Mouse (Mus musculus): Measurements from ENCODE around the gene Mast1. TPM values are rescaled to one million over a fixed set of nuclear protein-coding genes. Genes with fewer than 3 reads are reported as not detected.

Mast1 gene
- polyA plus RNA-seq, 1 experiment from 2014 or later, result 0.35 TPM

DNA sequence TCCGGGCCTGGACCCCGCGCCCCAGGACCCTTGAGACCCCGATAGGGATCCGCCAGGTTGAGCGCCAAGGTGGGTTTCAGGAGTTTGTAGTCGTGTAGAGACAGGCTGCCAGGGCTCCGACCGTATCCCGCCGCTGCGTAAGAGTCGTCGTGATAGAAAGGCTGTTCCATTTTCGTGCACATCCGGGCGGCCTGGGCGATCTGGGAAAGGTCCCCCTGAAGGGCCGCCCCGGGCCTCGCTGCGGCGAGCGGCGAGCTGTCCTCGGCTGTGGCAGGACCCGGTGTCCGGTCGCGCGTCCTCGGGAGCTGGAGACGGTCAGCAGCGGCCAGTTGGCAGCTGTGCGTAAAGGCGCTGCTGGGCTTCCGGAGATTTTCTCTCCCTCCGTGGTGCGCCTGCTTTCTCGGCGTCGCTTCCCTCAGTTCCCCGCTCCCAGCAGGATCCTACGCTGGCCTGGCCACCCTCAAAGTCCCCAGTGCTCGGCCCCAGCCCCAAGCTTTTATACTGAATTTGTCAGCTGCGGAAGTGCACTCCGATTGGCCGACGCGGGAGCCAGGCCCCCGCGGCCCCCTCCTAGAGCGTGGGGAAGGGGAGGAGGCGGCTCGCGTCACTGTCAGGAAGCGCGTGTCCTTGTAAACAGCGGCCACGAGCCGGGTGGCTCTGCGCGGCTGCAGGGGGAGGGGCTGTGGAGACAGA lies 41.2 kb upstream of the Mast1 start, which contains the start of gene Junb:
Gene Junb, minus strand, starts transcription at position 471 of the 693 bp plus-strand sequence.
- H3K4me1 ChIP-seq, result peaks cover 65% of the 10 kb centered on the region
- H3K4me3 ChIP-seq, result peak within 1 kb of the TSS; percentile 55
- WGBS, result under 1% methylated on average over 63 of the region's 63 CpGs
- H3K9me3 ChIP-seq, result no peaks in the 10 kb centered on the region
- H3K27ac ChIP-seq, result peak within 1 kb of the TSS; percentile 80
- peak within 1 kb of the TSS; percentile 54 for H3K9ac ChIP-seq
- H3K36me3 ChIP-seq, result peaks cover 17% of the 10 kb centered on the region
- peaks cover 15% of the 10 kb centered on the region for H3K27me3 ChIP-seq
- peak; percentile 60 for ATAC-seq (ENCODE audit: insufficient number of reproducible peaks, low FRiP score, low TSS enrichment, low read depth)
- peak within 1 kb of the TSS; percentile 96 for H3K4me2 ChIP-seq

DNA sequence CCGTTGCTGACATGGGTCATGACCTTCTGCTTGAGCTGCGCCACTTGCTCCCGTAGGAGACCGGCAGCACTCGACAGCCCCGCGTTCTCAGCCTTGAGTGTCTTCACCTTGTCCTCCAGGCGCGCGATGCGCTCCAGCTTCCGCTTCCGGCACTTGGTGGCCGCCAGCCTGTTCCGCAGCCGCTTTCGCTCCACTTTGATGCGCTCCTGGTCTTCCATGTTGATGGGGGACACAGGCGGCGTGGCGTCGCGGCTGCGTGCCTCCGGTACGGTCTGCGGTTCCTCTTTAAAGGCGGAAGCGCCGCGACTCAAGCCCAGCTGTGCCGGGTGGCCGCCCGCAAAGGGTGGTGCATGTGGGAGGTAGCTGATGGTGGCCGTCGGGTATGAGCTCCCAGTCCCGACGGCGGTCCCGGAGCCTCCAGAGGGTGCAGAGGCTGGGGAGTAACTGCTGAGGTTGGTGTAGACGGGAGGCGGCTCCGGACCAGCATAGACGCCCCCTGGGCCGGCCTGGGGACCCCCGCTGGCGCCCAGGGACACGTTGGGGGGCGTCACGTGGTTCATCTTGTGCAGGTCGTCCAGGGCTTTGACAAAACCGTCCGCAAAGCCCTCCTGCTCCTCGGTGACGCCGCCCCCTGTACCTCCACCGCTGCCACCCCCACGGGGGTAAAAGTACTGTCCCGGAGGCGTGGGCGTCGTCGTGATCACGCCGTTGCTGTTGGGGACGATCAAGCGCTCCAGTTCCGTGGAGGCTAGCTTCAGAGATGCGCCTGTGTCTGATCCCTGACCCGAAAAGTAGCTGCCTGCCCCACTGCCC lies 40.5 kb upstream of the Mast1 start:
- Histone ChIP-seq H3K4me1 (peaks cover 65% of the 10 kb centered on the region), H3K27me3 (peaks cover 15% of the 10 kb centered on the region)
- under 1% methylated on average over 70 of the region's 70 CpGs for WGBS

DNA sequence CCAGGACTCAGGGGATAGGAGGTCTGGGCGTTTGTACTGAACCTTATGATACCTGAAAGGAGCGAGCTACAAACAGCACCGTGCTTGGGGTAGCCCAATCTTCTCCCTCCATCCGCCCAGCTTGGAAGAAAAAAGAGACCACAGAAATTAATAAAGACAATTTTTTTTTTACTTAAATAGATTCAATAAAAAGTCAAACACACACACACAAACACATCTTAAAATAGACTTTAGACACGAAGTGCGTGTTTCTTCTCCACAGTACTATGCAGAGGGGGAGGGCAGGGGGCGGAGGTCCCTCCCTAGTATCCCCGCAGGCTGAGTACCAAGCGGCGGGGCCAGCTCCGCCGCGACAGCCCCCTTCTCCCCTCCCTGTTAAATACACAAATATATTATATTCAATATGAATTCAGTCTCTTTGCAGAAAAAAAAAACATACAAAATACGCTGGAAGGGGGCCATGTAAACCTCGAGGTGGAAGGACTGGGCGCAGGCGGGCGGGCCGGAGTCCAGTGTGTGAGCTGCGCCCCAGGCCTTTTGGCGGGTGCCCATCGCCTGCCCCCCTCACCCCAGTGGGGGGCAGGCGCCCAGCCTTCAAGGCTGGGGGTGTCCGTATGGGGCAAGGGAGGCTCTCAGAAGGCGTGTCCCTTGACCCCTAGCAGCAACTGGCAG lies 39.7 kb upstream of the Mast1 start:
- H3K27ac ChIP-seq, result peak overlapping the region; percentile 80

More for the DNA sequence above, 40.5 kb upstream of the Mast1 start:
- peak overlapping the region; percentile 55 for H3K4me3 ChIP-seq
- H3K9ac ChIP-seq, result peak overlapping the region; percentile 54
- peak overlapping the region; percentile 96 for H3K4me2 ChIP-seq
- H3K36me3 ChIP-seq, result peaks cover 24% of the 10 kb centered on the region
- no peak for ATAC-seq (ENCODE audit: insufficient number of reproducible peaks, low FRiP score, low TSS enrichment, low read depth)
- no peaks in the 10 kb centered on the region for H3K9me3 ChIP-seq
- H3K27ac ChIP-seq, result peak overlapping the region; percentile 80

DNA sequence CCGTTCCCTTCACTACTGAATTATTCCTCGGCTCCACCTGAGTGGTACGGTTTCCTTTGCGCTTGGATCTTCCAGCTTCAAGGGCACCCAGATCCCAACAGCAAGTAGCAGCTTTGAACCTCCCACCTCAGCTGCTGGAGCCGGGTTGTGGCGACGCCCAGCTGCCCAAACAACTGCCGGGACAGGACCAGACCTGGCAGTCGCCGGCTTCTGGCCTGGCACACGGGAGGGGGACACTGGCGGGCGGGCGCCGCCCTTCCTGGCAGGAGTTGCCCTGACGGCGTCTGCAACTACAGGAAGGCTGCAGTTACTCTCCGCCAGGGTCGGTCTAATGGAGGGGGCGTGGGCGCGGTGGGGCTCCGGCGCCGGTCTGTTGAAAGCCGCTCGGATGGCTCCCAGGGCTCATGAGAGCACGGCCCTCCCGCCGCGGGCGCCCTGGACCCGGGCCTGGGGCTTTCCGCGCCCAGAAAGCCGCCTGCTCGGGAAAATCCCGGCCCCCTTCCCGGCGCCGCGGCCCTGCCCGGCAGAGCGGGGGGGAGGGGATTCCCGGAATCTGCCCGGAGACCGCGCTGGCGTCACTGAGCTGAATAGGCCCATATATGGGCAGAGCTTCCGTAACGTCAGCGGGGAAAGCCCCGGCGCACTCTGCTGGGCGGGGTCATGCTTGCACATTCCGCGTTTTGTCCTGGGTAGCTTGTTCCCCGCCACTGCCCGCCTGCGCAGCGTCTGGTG lies 39.0 kb upstream of the Mast1 start:
- Histone ChIP-seq H3K36me3 (peaks cover 38% of the 10 kb centered on the region), H3K4me1 (peaks cover 58% of the 10 kb centered on the region), H3K27me3 (peaks cover 15% of the 10 kb centered on the region), H3K27ac (peak overlapping the region; percentile 80), H3K4me2 (peak overlapping the region; percentile 96), H3K4me3 (peak overlapping the region; percentile 55), H3K9me3 (no peaks in the 10 kb centered on the region), H3K9ac (peak overlapping the region; percentile 54)
- peak; percentile 79 for ATAC-seq (ENCODE audit: insufficient number of reproducible peaks, low FRiP score, low TSS enrichment, low read depth)
- under 1% methylated on average over 61 of the region's 61 CpGs for WGBS

More for the DNA sequence above, 39.7 kb upstream of the Mast1 start:
- H3K4me3 ChIP-seq, result peak overlapping the region; percentile 55
- H3K9me3 ChIP-seq, result no peaks in the 10 kb centered on the region
- no peak for ATAC-seq (ENCODE audit: insufficient number of reproducible peaks, low FRiP score, low TSS enrichment, low read depth)
- H3K27me3 ChIP-seq, result peaks cover 15% of the 10 kb centered on the region
- peaks cover 59% of the 10 kb centered on the region for H3K4me1 ChIP-seq
- WGBS, result 2% methylated on average over 25 of the region's 25 CpGs
- peak overlapping the region; percentile 96 for H3K4me2 ChIP-seq
- H3K9ac ChIP-seq, result peak overlapping the region; percentile 54
- peaks cover 31% of the 10 kb centered on the region for H3K36me3 ChIP-seq

DNA sequence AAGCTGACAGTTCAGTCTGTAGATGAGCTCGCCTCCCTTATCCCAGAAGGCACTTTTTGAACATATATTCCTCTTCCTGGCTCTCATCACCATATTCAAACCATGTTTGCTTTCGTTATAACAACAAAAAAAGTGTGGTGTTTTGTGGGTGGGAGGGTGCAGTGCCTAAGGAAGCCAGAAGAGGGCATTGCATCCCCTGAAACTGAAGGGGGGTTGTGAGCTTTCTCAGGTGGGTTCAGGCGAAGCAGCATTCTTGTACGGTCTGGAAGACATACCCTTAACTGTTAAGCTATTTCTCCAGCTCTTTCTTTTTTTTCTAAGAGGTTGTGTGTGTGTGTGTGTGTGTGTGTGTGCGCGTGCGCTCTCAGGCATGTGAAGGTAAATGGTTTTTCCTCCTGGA lies 38.3 kb upstream of the Mast1 start:
- H3K36me3 ChIP-seq, result peaks cover 44% of the 10 kb centered on the region
- no peak overlapping the region for H3K9ac ChIP-seq
- no peaks in the 10 kb centered on the region for H3K9me3 ChIP-seq
- H3K27me3 ChIP-seq, result peaks cover 15% of the 10 kb centered on the region
- WGBS, result 27% methylated on average over 7 of the region's 7 CpGs
- H3K4me3 ChIP-seq, result peak overlapping the region; percentile 55; the same call in 1 of the 2 replicates
- no peak overlapping the region for H3K4me2 ChIP-seq
- ATAC-seq (ENCODE audit: insufficient number of reproducible peaks, low FRiP score, low TSS enrichment, low read depth), result no peak
- peak overlapping the region; percentile 80 for H3K27ac ChIP-seq
- peaks cover 62% of the 10 kb centered on the region for H3K4me1 ChIP-seq

DNA sequence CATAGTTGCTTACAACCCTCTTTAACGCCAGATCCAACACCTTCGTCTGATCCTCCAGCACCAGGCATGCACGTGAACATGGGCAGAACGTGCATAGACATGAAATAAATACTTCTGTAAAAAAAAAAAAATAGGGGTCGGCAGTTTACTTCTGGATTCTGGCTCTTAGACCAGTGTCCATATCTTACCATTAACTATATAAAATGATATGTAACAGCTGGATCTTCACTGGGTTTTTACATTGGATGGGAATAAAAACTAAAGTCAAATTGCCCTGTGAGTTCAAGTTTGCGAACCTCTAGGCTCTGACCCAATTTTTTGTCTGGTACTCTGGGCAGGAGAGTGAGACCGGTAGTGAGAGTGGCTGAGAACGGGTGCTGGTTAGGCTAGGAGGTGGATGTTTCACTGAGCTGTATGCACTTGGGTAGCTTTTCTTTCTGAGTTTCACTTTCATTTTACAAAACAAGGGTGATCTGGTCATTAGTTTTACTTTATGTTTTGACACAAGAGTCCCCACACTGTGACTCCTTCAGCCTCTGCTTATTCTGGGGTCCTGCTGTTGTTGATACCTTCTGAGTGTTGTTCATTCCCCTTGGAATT lies 37.5 kb upstream of the Mast1 start:
- H3K9ac ChIP-seq, result no peak overlapping the region
- 68% methylated on average over 8 of the region's 8 CpGs for WGBS

DNA sequence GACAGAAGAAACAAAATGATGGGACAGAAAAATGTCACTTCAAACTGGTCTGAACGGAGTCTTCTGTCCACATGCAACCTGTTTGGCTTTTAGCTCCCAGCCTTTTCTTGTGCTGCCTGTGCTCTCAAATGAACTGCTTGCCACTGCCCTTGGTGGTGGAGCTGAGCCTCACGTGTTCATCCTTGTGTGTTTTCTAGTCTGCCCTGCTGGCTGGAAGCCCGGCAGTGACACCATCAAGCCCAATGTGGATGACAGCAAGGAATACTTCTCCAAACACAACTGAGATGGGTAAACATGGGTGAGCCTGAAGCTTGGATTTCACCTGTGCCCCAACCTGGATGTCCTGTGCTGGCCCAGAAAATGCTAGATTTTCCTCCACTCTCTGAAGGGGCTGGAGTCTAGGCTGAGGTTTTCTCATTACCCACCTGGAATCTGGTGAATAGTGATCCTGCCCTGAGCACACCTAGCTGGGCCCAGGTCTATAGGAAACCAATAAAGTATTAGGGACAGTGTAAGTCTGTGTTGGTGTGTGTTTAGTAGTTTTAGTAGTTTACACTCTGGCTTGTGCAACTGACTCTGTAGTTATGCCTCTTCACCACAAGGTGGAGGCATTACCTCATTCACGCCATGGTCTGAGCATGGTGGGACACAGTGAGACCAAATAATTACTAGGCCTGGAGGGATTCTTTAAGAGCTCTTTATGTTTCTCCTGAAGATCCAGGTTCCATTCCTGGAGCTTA lies 36.8 kb upstream of the Mast1 start:
- Histone ChIP-seq H3K4me3 (no peak overlapping the region), H3K27me3 (peaks cover 15% of the 10 kb centered on the region), H3K27ac (0 out of 2 replicates have a peak overlapping the region, but pooled peaks have one; percentile 1), H3K9me3 (no peaks in the 10 kb centered on the region), H3K9ac (no peak overlapping the region), H3K36me3 (peaks cover 44% of the 10 kb centered on the region), H3K4me2 (no peak overlapping the region), H3K4me1 (peaks cover 53% of the 10 kb centered on the region)
- ATAC-seq (ENCODE audit: insufficient number of reproducible peaks, low FRiP score, low TSS enrichment, low read depth), result no peak
- 66% methylated on average over 4 of the region's 4 CpGs for WGBS

More for the DNA sequence above, 37.5 kb upstream of the Mast1 start:
- H3K27me3 ChIP-seq, result peaks cover 15% of the 10 kb centered on the region
- no peak overlapping the region for H3K4me3 ChIP-seq
- H3K27ac ChIP-seq, result 0 out of 2 replicates have a peak overlapping the region, but pooled peaks have one; percentile 1
- H3K9me3 ChIP-seq, result no peaks in the 10 kb centered on the region
- peaks cover 44% of the 10 kb centered on the region for H3K36me3 ChIP-seq
- no peak overlapping the region for H3K4me2 ChIP-seq
- H3K4me1 ChIP-seq, result peaks cover 60% of the 10 kb centered on the region
- no peak for ATAC-seq (ENCODE audit: insufficient number of reproducible peaks, low FRiP score, low TSS enrichment, low read depth)

DNA sequence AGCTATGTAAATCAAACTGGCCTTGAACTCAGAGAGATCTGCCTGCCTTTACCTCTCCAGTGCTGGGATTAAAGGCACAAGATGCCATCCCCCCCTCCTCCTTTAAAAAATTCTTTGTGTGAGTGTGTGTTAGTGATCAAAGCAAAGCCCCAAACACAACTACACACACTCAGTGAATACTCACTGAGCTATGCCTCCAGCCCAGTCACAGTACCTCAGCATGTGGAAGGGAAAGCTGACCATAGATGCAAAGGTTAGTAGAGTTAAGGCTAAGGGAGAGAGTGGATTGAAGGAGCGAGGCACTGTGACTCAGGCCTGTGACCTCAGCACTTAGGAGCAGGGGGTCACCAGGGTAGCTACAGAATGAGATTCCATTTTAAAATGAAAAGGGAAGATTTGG lies 35.9 kb upstream of the Mast1 start:
- H3K4me1 ChIP-seq, result peaks cover 50% of the 10 kb centered on the region
- WGBS, result 96% methylated on average over 1 of the region's 1 CpGs

DNA sequence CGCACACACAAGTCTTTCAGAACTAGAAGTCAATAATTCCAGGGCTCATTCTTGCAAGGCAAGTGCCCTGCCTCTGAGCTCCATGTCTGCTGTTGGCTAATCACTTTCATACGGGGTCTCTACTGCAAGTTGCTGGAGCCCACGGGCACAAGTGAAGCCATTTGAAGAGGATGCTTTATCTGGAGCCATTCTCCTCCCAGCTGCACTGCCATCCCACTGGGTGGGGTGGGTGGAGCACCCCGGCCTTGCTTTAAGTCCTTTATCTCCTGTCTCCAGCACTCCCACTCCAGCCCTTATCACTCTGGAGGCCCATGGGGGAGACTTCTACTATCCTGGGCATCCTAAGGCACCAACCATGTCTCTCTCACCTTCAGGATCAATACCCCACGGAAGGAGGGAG lies 33.8 kb upstream of the Mast1 start:
- Histone ChIP-seq H3K27ac (no peak overlapping the region), H3K9ac (0 out of 2 replicates have a peak overlapping the region, but pooled peaks have one; percentile 26), H3K4me3 (peak overlapping the region; percentile 58), H3K4me2 (peak overlapping the region; percentile 83), H3K9me3 (no peaks in the 10 kb centered on the region), H3K36me3 (peaks cover 44% of the 10 kb centered on the region), H3K27me3 (no peaks in the 10 kb centered on the region), H3K4me1 (peaks cover 37% of the 10 kb centered on the region)
- no peak for ATAC-seq (ENCODE audit: insufficient number of reproducible peaks, low FRiP score, low TSS enrichment, low read depth)
- WGBS, result 58% methylated on average over 5 of the region's 5 CpGs

More for the DNA sequence above, 35.9 kb upstream of the Mast1 start:
- Histone ChIP-seq H3K4me3 (no peak overlapping the region), H3K9ac (no peak overlapping the region), H3K4me2 (no peak overlapping the region), H3K36me3 (peaks cover 44% of the 10 kb centered on the region), H3K27ac (no peak overlapping the region), H3K27me3 (peaks cover 12% of the 10 kb centered on the region), H3K9me3 (no peaks in the 10 kb centered on the region)
- no peak for ATAC-seq (ENCODE audit: insufficient number of reproducible peaks, low FRiP score, low TSS enrichment, low read depth)

DNA sequence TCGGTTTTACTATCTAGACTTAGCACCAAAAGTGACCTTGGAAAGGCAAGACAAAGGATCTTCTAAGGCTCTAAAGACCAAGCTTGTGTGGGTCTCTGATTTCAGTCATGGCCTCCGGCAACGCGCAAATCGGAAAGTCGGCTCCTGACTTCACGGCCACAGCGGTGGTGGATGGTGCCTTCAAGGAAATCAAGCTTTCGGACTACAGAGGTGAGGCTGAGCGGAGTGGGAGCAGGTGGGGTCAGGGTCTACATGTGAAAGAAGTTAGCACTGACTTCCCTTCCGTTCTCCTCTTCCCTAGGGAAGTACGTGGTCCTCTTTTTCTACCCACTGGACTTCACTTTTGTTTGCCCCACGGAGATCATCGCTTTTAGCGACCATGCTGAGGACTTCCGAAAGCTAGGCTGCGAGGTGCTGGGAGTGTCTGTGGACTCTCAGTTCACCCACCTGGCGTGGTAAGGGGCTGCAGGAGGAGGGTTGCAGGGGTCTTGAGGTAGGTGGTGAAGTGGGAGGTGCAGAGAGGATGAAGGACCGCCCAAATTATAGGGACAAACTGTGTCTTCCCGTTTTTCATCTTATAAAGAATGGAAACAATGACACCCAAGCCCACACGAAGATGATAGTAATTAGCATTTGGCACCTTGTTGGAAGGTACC lies 33.1 kb upstream of the Mast1 start:
- Histone ChIP-seq H3K4me1 (peaks cover 36% of the 10 kb centered on the region), H3K9me3 (no peaks in the 10 kb centered on the region), H3K27ac (peak overlapping the region; percentile 87), H3K4me2 (peak overlapping the region; percentile 83), H3K9ac (peak overlapping the region; percentile 64), H3K4me3 (peak overlapping the region; percentile 58), H3K27me3 (no peaks in the 10 kb centered on the region), H3K36me3 (peaks cover 44% of the 10 kb centered on the region)
- WGBS, result 6% methylated on average over 21 of the region's 21 CpGs
- ATAC-seq (ENCODE audit: insufficient number of reproducible peaks, low FRiP score, low TSS enrichment, low read depth), result no peak
